Mouse (Mus musculus) left cerebral cortex, adult 8-10 months (tissue): ENCODE results near the gene March9. TPM values are rescaled to one million over a fixed set of nuclear protein-coding genes. Genes with fewer than 3 reads are reported as not detected.
A peak's percentile ranks its signal among the peaks of the same experiment; 100 is the strongest.

Source experiments
- DNase-seq, 2 experiments: peaks; one replicate each; pipeline ENCODE4 v3.0.0; 2022; ENCODE audit warnings: low spot score in 2 of 2
- total RNA-seq, 4 experiments: library from RNA; stranded (reverse); gene quantifications; 2 replicates each; pipeline ENCODE4 v1.2.4; 2022

Gene March9
- total RNA-seq, result 10 to 100 TPM; 19.8 to 21.5 (median 21.2) TPM

DNA sequence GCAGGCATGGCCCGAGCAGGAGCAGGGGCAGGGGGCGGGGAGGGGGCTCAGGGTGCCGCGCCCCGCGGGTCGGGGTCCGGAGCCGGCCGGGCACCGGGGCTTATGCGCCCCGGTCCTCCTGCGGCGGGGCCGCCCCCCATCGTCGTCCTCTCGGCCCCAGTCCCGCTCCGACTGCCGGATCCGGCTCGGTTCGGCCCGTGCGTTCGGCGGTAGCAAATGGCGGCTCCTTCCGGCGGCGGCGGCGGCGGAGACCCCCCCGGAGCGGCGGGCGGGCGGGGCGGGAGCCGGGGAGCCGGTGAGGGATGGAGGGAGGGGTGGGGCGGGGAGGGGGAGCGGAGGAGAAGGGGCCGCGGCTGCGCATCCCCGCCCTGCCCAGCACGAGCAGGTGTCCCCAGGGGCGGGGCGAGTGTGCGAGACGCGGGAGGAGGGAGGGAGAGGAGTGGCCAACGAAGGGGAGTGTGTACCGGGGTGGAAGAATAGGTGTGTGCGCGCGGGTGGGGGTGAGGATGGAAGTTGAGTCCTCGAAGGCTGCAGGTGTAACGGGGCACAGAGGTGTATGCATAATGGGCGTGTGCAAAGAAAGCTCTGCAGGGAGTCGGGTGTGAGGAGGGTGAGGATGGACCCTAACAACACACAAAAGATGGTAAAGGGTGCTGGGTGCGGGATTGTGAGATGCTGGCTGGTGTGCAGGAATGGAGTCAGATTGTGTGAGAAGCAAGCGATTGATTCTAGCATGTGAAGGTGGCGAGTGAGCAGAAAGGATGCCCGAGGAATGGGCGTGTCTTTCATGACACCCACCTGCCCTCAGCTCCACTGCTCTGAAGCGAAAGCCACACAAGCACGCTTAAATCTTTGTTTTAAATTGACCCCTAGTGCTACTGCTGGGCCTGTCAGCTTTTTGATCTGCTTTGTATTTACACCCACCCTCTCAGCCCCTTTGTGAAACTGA is at the start of gene March9:
Gene March9 (minus strand): TSS at position 217 of the 949 bp plus-strand sequence.
- DNase-seq, result no peak

DNA sequence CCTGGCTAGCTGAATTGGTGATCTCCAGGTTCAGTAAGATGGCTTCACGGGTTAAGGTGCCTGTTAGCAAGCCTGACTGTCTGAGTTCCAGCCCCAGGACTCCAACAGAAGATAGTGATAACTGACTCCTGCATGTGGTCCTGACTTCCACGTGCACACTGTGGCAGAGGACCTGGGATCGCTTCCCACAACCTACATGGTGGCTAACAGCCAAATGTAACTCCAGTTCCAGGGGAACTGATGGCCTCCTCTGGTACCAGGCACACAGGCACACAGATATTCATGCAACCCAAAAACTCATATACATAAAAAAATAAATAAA is 48.2 kb upstream of the March9 start:
- no peak for DNase-seq

DNA sequence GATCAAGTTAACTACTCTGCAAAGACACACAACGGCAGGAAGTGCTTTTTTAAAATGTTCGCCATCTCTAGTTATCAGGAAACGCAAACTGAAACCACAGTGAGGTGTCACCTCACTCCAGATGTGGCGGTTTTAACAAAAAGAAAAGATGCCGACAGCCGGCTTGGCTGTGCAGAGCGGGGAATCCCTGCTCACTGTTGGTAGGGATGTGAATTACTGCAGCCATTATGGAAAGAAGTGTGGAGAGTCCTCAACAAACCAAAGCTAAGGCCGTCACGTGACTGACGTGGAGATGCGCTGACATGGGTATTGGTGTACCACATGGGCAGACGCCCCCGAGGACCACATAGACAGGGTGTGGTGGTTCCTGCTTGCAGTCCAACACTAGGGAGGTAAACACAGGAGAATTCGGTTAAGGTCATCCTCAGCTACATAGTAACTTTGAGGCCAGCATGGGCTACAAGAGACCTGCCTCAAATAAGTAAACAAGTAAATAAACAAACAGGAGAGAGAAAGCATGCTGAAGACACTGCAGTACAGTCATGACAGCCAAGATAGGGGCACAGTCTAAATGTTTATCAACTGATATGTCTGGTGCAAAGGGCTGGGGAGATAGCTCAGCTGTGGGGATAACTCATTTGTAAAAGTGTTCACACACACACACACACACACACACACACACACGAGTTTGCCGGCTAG is 47.7 kb upstream of the March9 start:
- DNase-seq, result no peak

DNA sequence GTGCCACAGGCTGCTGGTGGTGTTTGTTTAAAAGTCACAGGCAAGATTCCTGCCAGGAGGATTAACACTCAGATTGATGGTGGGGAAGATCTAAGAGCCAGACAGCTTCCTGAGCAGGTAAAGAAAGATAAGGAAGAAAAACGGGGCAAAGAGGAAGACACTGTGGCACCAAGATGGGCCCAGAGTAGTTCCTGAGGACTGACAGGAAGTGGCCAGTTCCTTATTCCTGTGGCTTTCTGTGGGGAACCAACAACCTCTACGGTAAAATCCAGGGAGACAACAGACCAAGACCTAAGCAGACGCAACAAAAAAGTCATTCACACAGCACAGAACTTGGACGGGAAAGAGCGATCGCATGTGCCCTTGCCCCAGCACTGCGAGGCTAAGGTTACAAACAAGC is 43.6 kb upstream of the March9 start:
- DNase-seq, result no peak

DNA sequence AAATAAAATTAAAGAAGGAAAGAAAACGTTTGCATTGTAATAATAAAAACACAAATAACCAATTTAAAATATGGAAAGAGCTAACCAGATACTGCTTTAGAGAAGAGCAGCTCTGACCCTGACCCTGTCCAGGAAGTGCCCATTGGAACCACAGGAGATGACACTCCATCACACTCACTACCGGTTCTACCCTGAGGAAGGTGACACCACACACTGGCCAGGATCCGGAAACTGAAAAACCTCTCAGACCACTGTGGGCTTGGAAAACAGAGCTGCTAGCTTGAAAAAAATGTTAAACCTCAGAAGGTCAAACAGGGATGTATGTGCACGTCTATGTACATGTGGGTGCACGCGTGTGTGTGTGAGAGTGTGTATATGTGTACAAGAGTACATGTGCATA is 41.2 kb upstream of the March9 start:
- no peak for DNase-seq

DNA sequence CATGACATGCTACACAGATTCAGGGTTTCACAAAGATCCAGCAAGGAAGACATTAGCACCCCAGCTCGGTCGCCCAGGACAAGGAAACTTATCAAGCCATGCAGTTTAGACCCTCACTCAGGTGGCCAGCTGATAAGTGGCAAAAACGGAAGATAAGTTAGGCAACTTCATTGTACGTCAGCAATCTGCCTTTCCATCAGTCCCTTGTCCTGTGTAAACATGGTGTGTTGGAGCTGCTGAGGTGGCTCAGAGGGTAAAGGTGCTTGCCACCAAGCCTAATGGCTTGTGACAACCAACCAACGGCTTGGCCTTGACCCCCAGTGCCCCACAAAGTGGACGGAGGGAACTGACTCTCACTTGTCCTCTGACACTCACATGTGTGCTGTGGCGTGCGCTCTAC is 40.4 kb upstream of the March9 start:
- no peak for DNase-seq

DNA sequence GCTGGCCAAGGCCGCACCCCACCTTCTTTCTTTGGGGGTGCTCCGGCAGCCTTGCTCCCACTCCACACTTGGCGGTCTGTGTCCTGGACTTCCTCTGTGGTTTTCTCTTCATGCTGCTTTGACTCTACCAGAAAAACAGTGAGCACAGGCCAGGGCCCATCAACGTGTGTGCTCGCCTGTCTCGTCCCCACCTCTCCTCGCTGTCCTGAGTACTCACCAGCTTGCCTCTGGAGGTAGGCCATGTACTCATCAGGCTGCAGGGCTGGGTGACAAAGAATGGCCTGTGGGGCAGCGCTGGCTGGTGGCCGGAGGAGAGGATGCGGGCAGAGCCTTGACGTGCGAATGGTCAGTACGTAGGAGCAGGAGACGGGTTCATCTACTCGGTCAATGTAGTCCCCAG is 39.9 kb upstream of the March9 start:
- no peak for DNase-seq

DNA sequence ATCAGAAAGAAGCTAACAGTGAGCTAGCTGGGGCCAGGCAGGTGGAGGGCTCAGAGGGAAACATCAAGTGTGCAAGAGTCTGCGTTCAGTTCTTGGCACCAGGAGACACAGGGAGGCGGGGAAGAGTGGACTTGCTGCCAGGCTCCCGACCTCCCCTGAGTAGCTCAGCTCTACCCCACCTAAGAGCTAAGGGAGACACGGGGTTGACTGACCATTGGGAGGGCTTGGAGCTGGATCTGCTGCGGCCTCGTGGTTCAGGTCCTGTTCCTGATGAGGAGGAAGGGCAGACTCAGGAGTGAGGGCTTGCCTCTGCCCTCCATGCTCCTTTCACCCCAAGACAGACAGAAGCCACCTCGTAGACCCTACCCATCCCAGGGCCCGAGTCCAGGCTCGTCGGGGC is 39.2 kb upstream of the March9 start:
- DNase-seq, result no peak

DNA sequence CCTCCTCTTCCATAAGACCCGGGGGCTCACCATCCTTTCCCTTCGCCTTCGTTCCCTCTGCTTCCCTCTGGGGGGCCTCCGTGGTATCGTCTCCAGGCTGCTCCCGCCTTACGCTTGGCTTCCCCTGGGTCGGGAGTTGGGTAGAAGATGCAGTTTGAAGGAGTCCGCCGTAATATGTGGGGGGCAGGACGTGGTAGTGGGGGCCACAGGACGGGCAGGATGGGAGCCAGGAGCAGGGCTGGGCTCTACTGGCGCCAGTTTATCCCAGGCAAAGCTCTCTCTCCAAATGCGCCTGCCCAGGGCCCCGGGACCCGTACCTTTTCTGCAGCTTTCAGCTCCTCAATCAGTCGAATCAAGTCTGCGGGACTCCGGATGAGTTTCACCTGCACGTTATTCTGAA is 38.5 kb upstream of the March9 start:
- DNase-seq, result no peak

DNA sequence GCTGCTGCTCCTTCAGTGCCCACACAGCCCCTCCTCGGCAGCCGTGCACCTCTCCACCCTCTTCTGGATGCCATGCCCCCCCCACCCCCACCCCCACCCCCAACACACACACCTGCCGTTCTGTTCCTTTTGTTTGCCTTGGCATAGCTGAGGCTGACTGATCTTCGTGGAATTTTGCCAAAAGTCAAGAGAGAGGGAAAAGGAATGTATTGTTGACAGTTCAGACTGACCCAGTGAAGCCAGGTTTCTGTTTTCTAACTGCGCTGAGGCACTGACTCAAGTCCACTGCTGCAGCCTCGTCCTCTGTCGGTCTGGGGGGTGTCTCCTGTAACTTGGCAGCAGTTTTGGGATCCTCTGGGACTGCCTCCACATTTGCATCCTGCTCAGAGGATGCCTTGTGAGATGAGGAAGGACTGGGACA is 34.4 kb upstream of the March9 start:
- DNase-seq, result peak in 1 of 2 experiments; percentile 42

DNA sequence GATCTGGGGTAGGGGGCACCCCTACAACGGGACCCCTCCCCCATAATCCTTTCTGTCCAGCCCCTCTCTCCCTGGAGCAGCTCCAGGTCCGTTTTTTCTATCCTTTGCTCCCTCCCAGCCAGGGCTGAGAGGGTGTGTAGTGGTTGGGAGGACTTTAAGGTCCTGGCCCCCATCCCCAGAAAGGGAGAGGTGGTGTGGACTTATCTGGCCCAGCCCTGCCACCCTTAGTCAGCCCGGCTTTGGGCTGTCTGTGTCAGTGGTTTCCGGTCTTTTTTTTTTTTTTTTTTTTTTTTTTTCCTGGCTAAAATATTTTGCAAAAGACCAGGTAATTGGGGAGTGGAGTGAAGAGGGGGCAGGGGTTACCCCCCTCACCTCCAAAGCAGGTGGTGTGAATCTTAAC is 32.8 kb upstream of the March9 start:
- DNase-seq, result no peak

DNA sequence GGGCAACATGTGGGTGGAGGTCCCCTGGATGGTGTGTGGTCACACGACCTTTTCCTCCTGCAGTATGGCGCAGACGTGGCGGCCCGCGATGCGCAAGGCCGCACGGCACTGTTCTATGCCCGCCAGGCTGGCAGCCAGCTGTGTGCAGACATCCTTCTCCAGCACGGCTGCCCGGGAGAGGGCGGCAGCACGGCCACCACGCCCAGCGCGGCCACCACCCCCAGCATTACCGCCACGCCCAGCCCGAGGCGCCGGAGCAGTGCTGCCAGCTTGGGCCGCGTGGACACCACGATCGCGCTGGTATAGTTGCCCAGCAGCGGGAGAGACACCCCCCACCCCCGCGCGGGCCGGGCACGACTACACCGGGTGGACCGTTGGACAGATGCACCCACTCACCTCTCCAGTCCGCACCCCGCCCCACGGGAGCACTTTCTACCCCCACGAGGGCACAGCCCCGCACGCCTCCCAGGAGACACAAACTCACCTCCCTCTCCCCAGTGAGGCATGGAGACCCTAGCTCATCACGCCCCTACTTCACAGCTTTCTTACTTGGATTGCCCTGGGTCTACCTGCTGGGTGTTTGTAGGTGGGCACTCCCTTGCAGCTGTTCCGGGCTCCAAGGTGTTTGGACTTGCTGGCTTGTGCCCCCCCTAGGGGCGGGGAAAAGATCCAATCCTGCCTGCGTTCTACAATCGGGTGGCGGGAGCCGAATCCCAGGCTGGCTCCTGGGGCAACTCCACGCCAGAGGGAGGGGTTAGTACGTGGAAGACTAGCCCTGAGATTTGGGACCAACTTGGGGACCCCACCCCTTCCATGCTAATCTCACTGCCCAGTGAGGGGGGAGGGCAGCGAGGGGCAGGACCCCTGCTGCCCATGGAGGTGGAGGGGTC is 31.8 kb upstream of the March9 start:
- no peak for DNase-seq

DNA sequence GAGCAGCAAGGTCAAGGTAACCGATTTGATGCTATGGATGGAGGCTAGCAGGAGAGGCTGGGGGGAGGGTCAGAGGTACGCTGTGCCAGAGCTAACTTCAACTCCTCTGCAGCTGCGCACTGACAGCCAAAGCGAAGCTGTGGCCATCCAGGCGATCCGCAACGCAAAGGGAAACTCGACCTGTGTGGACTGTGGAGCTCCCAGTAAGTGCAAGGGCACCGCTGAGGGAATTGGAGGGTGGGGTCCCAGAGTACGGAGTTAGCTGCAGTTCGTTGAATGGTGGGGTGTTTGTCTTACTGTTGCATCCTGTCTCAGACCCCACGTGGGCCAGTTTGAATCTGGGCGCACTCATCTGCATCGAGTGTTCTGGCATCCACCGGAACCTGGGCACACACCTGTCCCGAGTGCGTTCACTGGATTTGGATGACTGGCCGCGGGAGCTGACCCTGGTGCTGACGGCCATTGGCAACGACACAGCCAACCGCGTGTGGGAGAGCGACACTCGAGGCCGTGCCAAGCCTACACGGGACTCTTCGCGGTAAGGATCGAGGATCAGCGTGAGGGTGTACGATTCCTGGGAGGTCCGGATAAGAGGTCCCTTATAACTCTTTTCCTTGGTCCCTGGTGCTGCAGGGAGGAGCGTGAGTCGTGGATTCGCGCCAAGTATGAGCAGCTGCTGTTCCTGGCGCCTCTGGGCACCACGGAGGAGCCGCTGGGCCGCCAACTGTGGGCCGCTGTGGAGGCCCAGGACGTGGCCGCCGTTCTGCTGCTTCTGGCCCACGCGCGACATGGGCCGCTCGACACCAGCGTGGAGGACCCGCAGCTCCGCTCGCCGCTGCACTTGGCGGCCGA is 30.8 kb upstream of the March9 start:
- DNase-seq, result no peak

DNA sequence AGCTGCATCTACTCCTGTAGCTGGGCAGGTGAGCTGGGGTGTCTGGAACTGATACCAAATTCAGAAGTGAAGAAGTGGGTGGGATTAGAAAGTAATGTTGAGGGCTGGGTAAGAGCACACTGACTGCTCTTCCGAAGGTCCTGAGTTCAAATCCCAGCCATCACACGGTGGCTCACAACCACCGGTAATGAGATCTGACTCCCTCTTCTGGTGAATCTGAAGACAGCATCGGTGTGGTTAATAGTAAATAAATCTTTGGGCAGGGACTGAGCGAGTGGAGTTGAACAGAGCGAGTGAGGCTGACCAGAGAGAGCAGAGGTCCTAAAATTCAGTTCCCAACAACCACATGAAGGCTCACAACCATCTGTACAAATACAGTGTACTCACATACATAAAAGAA is 25.6 kb upstream of the March9 start:
- DNase-seq, result no peak

DNA sequence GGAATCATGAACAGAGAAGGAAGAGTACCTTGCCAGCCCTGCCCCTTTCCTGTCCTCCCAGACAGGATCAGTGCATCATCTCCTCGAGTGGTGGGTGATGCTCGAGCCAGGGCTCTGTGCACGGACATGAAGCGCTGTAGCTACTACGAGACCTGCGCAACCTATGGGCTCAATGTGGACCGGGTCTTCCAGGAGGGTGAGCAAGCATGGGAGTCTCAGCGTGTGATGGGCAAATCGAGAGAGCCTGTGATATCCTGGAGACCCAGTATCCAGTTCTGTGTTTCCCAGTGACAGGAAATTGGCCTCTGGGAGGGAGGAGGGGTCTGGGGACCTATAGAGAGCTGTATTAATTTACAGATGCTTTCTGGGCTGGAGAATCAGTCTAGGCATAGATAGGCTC is 25.1 kb upstream of the March9 start:
- DNase-seq, result no peak

DNA sequence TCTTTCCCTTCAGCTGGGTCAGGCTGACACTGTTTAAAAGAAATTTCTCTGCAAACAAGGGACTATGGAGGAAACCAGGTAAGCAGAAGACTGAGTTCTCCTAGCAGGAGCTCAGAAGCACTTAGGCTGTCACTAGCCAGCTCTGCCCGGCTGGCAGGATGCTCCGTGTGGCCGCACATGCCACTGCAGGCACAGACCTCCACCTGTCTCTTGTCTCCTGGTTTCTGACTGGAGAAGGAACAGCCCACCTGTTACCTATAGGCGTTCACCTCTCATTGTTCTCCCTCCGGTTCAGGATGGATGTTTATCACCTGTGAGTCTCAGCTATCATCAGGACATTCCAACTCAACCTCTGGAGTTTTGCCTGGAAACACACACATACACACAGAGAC is 23.9 kb upstream of the March9 start:
- no peak for DNase-seq

DNA sequence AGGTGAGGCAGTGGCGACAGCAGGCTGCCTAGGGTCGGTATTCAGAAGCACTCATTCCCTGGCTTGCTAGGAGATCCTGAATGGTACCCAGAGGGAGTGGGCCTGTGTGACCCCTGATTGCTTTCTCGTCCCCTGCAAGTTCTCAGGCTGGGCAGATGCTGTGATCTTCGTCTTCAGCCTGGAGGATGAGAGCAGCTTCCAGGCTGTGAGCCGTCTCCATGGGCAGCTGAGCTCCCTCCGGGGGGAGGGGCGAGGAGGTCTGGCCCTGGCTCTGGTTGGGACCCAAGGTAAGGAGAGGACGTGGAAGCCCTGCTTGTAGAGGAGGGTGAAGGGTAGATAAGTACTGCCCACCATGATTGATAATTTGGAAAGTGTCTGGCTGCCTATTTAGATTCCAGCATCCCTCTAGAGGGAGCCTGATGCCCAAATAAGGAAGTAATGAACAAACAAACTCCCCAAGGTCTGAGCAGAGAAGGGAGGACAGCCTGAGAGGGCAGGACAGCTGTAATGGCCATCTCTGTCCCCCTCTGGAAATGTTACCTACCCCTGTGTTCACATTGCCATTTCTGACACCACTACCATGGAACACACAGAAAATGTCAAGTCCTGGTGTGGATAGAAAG is 23.4 kb upstream of the March9 start:
- peak in 1 of 2 experiments; percentile 5 for DNase-seq

DNA sequence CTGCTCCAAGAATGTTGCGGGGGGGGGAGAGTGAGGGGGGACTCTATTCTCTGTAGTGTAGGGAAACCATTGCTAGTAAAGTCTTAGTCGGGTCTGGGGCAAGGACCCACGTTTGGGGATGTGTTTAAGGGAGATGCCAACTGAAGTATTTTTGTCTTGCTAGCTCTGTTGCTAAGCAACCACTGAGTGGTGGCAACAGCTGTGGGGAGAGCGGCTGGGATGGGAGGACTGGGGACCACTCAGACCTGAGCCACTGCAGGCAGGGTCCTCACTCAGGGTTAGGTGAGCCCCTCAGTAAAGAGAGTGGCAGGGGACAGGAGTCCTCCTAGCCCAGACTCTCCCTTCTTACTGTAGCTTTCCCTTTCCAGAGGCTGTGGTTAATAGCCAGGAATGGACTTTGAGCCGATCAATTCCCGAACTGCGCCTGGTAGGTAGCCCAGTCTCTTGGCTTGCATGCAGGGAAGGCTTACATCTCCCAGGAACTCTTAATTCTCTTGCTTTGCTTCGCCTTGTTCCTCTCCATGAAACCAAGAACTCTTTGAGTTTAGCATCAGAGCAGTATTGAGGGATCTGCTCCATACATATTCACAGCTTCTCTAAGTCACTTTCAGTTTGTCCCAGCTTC is 22.1 kb upstream of the March9 start:
- no peak for DNase-seq

DNA sequence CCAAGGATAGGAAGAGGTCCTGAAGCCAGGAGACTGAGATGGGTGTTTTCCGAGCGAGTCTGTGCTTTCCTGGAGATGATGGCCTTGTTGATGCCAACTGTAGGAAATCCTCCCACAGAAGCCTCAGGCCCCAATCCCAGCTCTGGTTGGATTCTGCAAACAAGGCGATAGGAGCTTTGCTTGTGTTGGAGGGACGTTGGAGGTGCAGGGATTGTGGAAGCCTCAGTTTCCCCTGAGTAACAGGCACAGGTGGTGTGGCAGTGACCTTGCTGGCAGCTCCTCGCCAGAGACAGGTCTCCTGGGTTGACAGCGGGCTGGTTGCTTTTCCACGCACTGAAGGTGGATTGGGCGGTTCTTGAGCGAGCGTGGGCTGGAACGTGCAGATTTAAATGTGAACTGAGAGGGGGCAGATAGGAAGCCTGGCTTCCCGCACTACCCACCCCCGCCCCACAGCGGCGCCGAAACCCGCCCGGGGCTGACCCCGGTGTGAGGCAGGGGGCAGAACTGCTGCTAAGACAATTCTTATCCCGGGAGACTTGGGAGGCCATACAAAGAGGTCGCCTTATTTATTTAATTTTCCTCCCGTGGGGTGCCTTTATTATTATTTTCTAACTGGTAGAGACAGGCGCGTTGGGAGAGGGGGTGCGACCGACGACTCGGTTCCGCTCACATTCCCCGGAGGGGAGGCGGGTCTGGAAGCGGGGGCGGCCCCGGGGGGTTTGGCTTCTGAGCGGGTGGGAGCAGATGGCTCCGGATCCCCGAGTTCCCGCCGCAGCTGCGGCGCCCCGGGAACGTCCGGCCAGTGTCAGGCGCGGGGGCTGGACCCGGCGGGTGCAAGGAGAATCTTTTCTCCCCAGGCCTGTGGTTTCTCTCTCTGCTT is 21.2 kb upstream of the March9 start:
- no peak for DNase-seq
